Mouse (Mus musculus) lung, embryonic 15.5 days (tissue): Measurements from ENCODE around the gene Mpzl1. TPM values are rescaled to one million over a fixed set of nuclear protein-coding genes. Genes with fewer than 3 reads are reported as not detected.

Experiments
- ATAC-seq: fragments of 200-750 bp; cut with Nextera tagmentation; 2 replicates; pipeline ENCODE4 v1.8.0; 2017; ENCODE audit warnings: moderate number of reproducible peaks, borderline replicate concordance; ENCODE audit not compliant: low FRiP score, low TSS enrichment; ENCODE audit errors: extremely low read depth
- H3K27ac ChIP-seq: fragments of 300-500 bp; sonication (generic); 2 replicates; pipeline ENCODE4 v1.5.1; 2015; ENCODE audit warnings: moderate library complexity, mild to moderate bottlenecking, inconsistent platforms
- H3K27me3 ChIP-seq: fragments of 300-500 bp; sonication (generic); 2 replicates; pipeline ENCODE4 v1.6.1; 2015; ENCODE audit warnings: inconsistent platforms
- H3K36me3 ChIP-seq: fragments of 300-500 bp; sonication (generic); 2 replicates; pipeline ENCODE4 v1.6.1; 2015; ENCODE audit warnings: inconsistent platforms
- H3K4me1 ChIP-seq: fragments of 300-500 bp; sonication (generic); 2 replicates; pipeline ENCODE4 v1.6.1; 2015; ENCODE audit warnings: inconsistent platforms
- H3K4me2 ChIP-seq: fragments of 300-500 bp; sonication (generic); 2 replicates; pipeline ENCODE4 v1.6.1; 2015; ENCODE audit warnings: inconsistent platforms, mild to moderate bottlenecking, moderate library complexity
- H3K4me3 ChIP-seq: fragments of 300-500 bp; sonication (generic); 2 replicates; pipeline ENCODE4 v1.5.1; 2015; ENCODE audit warnings: mild to moderate bottlenecking, inconsistent platforms
- H3K9ac ChIP-seq: fragments of 300-500 bp; sonication (generic); 2 replicates; pipeline ENCODE4 v1.6.1; 2015; ENCODE audit warnings: inconsistent platforms
- H3K9me3 ChIP-seq: fragments of 300-500 bp; sonication (generic); 2 replicates; pipeline ENCODE4 v1.6.1; 2016; ENCODE audit warnings: inconsistent platforms
- WGBS: fragments of 180-500 bp; shearing (Covaris S2); methylation state at CpG from one replicate; pipeline ENCODE4 v1.1.7; 2015; 5-methylcytosine and 5-hydroxymethylcytosine counted together
- polyA plus RNA-seq: library from polyadenylated mRNA; unstranded; fragments of >200 nt; fragmentation: Nextera tagmentation; extraction: Ambion mirVana; gene quantifications from 2 replicates; pipeline ENCODE4 v1.2.1, GENCODE M21; 2015

The Mpzl1 gene
- polyA plus RNA-seq, 1 experiment from 2014 or later, result 193 TPM

DNA sequence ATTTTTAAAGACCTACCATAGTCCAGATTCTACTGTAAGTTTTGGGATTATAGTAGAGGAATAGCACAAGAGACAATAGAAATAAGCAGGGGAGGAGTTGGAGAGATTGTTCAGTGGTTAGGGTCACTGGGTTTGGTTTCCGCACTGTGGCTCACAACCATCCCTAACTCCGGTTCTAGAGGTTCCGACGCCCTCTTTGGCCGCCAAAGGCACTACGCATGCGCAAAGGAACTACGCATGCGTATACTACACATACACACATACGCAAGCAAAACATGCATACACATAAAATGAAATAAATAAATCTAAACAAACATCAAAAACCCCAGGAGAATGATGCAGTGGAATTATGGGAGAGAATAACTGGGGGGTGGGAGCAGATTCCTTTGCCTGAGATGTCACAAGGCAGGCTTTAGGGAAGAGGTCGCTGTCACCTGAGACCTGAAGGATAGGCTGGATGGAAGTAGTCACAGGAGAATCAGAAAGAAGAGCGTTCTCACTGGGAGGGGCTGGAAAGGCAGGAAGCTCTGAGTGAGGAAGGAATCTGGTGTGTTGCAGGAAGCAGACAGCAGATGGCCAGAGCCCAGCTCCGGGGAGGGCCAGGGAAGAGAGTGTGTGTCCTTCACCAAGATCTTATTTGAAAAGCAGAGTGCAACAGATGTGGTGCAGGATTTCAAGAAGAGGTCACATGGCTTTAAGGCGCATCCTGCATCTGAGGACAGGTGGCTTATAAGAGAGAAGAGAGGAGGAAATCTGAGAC is 19.0 kb upstream of the Mpzl1 start:
- H3K4me1 ChIP-seq, result peaks cover 9% of the 10 kb centered on the region; the same call in 1 of the 2 replicates
- no peaks in the 10 kb centered on the region for H3K9me3 ChIP-seq
- no peak overlapping the region; the same call in 1 of the 2 replicates for H3K27ac ChIP-seq
- H3K9ac ChIP-seq, result no peak overlapping the region
- H3K4me3 ChIP-seq, result no peak overlapping the region
- no peak overlapping the region for H3K4me2 ChIP-seq
- 79% methylated on average over 14 of the region's 14 CpGs for WGBS
- H3K27me3 ChIP-seq, result no peaks in the 10 kb centered on the region
- peaks cover 10% of the 10 kb centered on the region; the same call in 1 of the 2 replicates for H3K36me3 ChIP-seq
- ATAC-seq, result peak; percentile 4; the same call in 1 of the 2 replicates

DNA sequence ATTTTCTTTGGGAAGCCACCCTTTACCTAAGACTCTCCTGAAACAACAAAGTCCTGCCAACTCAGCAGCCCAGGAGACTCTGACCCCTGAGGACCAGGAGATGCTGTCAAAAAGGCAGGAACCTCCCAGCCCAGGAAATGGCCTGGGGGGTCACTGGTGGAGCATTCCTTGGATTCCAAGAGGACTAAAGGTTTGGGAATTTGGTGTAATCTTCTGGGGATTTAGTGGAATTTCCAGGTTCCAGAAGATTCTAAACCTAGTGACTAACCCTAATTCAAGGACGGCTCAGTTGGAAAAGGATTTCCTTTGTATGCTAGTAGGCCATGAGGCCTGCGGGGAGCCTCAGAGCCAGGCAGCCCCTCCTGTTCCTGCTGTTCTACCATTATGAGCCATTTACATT is 18.2 kb upstream of the Mpzl1 start:
- H3K27me3 ChIP-seq, result no peaks in the 10 kb centered on the region
- H3K36me3 ChIP-seq, result peaks cover 6% of the 10 kb centered on the region; the same call in 1 of the 2 replicates
- no peak overlapping the region for H3K4me3 ChIP-seq
- H3K9me3 ChIP-seq, result no peaks in the 10 kb centered on the region
- 69% methylated on average over 2 of the region's 2 CpGs for WGBS
- no peak for ATAC-seq
- no peak overlapping the region for H3K27ac ChIP-seq
- H3K9ac ChIP-seq, result no peak overlapping the region
- H3K4me1 ChIP-seq, result peaks cover 9% of the 10 kb centered on the region; the same call in 1 of the 2 replicates
- no peak overlapping the region for H3K4me2 ChIP-seq

DNA sequence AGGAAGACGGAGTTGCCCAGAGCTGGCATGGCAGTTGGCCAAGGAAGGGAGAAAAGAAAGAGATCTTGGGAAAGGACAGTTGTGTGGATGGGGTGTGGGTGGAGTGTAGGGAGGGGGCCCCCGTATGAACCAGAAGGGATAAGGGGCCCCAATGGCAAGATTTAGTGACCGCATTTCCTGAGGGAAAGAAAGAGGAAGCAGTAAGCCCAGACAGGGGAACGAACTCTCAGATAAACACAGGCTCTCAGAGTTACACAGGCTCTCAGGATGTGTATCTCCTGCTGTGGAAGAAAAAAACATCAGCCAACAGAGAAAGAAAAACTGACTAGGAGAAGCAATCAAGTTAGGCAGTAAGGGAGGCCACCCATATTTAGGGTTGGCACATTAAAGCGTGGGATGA is 16.8 kb upstream of the Mpzl1 start:
- 0 out of 2 replicates have a peak overlapping the region, but pooled peaks have one; percentile 15 for H3K27ac ChIP-seq
- no peaks in the 10 kb centered on the region for H3K9me3 ChIP-seq
- H3K27me3 ChIP-seq, result no peaks in the 10 kb centered on the region
- ATAC-seq, result no peak
- no peak overlapping the region for H3K4me2 ChIP-seq
- H3K4me1 ChIP-seq, result peaks cover 9% of the 10 kb centered on the region; the same call in 1 of the 2 replicates
- H3K4me3 ChIP-seq, result no peak overlapping the region
- no peak overlapping the region for H3K9ac ChIP-seq
- WGBS, result 57% methylated on average over 5 of the region's 5 CpGs
- H3K36me3 ChIP-seq, result no peaks in the 10 kb centered on the region

DNA sequence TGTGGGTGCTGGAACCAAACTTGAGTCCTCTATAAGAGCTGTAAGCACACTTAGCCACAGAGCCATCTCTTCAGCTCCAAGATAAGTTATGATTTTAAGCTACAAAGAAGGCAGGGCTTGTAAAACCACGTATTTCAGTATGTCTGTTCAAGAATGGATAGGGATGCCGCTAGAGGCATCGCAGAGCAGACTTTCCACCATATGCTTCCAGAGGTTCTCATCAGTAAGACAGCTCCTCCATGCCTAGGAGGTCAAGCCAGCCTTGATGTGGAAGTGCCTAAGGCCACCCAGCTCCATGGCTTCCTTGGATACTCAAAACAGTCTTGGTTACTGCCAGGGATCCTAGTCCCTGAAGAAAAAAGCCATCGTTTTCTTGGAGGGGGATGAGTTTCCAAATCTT is 10.8 kb upstream of the Mpzl1 start:
- 78% methylated on average over 4 of the region's 4 CpGs for WGBS
- H3K4me3 ChIP-seq, result no peak overlapping the region
- no peaks in the 10 kb centered on the region for H3K36me3 ChIP-seq
- H3K9me3 ChIP-seq, result no peaks in the 10 kb centered on the region
- H3K4me2 ChIP-seq, result no peak overlapping the region
- no peak overlapping the region for H3K9ac ChIP-seq
- H3K27me3 ChIP-seq, result no peaks in the 10 kb centered on the region
- no peak overlapping the region for H3K27ac ChIP-seq
- H3K4me1 ChIP-seq, result peaks cover 14% of the 10 kb centered on the region; the same call in 1 of the 2 replicates
- no peak for ATAC-seq

DNA sequence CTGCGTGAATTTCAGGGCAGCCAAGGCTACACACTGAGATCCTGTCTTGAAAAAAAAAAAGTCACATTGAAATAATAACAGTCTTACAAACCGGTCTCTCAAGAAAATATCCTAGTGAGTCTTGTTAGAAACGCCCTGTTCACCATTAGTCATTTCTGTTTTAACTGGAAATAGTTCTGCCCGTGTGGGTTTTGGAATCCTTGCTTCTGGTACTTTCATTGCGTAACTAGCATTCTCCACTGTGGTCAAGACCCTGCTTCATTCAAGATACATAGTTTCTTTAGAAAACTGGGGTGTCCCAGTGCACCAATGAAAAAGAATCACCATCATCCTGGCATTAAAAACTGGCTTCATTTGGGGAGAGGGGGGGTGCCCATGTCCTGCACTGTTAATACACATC is 9.4 kb upstream of the Mpzl1 start:
- Histone ChIP-seq H3K4me2 (no peak overlapping the region), H3K9ac (no peak overlapping the region), H3K36me3 (no peaks in the 10 kb centered on the region), H3K9me3 (no peaks in the 10 kb centered on the region), H3K27ac (no peak overlapping the region), H3K4me1 (peaks cover 22% of the 10 kb centered on the region), H3K4me3 (no peak overlapping the region), H3K27me3 (no peaks in the 10 kb centered on the region)
- 50% methylated on average over 5 of the region's 5 CpGs for WGBS
- no peak for ATAC-seq

DNA sequence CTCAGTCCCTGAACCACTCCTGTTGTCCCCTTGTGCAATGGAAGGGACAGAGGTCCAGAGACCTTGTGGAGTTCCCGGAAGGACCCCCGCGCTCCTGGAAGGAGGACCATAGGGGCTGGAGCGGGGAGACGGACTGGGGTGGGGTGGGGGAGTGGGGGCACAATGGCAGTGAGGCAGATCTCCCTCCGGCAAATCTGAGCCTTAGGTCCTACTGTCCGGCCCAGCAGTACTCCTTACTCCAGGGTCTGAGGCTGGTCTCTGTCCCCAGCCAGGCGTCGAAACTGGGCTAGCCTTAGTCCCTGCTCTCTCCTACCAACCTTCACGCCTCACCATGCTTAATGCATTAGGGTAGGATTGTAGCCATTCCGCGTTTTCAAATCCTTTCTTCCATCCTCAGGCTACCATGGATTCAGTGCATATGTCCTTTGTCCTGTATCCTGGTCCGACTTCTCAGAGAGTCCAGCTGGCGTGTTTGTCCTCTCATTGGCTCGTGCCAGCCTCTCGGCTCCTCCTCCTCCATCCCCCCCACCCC is 8.5 kb upstream of the Mpzl1 start:
- peak overlapping the region; percentile 97 for H3K27ac ChIP-seq
- no peaks in the 10 kb centered on the region for H3K9me3 ChIP-seq
- WGBS, result under 1% methylated on average over 16 of the region's 16 CpGs
- ATAC-seq, result peak; percentile 75
- peak overlapping the region; percentile 90 for H3K9ac ChIP-seq
- H3K4me1 ChIP-seq, result peaks cover 22% of the 10 kb centered on the region
- H3K36me3 ChIP-seq, result no peaks in the 10 kb centered on the region
- no peaks in the 10 kb centered on the region for H3K27me3 ChIP-seq
- H3K4me3 ChIP-seq, result peak overlapping the region; percentile 84
- H3K4me2 ChIP-seq, result peak overlapping the region; percentile 61

DNA sequence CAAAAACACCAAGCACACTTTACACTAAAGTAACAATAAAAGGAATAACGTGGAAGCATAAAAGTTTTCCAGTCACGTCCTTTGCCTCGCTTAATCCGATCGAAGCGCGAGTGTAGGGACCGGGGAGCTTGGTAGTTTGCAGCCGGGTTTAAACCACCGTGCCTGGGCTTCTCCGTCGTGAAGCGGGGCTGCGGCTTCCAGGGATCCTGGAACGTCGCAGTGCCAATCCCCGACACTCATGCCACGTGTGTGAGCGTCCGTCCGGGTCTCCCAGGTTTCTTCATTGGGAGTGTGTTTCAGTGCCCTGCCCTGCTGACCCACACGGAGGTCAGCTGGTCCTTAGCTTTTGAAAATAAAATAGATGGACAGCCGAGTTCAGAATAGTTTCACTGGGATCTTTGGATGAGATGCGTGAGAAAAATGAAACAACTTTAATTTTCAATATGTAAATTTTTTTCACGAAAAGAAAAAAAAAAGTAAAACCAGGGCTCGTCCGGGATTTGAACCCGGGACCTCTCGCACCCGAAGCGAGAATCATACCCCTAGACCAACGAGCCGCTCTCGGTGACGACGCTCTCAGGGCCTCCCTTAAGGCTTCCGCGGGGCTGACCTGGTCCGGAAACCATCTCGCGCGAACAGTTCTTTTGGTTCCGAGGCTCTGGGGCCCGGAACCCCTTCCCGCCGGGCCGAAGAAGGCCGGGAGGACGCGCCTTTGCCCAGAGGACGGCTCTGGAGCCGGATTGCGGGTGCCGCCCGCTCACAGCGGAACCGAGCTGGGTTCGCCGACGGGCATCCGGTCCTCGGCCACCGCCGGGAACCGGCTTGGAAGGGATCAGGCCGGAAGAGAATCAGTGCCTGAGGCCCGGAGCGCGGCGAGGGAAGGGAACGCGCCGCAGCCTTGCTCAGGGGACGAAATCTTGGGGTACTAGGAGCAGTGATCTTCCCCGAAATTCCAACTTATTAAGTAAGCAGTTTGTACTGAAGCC is 7.7 kb upstream of the Mpzl1 start:
- under 1% methylated on average over 75 of the region's 75 CpGs for WGBS
- Histone ChIP-seq H3K27me3 (no peaks in the 10 kb centered on the region), H3K36me3 (no peaks in the 10 kb centered on the region), H3K4me1 (peaks cover 22% of the 10 kb centered on the region), H3K27ac (peak overlapping the region; percentile 97), H3K9me3 (no peaks in the 10 kb centered on the region), H3K9ac (peak overlapping the region; percentile 90), H3K4me2 (peak overlapping the region; percentile 61), H3K4me3 (peak overlapping the region; percentile 84)
- peak; percentile 79 for ATAC-seq

DNA sequence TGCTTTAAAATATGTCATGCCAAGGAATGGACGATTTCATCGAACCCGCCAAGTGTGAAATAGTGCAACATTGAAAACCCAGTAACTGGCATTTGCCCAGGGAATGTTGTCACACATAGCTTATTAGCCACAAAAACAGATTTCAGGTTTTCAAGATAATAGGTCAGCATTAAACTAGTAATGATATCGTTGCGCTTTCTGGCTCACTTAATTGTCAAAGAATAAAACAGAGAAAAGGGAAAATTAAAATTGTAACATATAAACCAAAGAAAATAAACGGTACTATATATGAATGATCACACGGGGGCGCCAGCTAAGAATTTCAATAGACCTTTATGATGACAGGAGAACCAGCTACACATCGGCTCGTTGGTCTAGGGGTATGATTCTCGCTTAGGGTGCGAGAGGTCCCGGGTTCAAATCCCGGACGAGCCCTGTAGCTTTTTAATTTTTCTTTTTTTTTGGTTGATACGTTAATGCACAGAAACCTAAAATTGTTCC is 7.0 kb upstream of the Mpzl1 start:
- no peaks in the 10 kb centered on the region for H3K27me3 ChIP-seq
- 0 out of 2 replicates have a peak overlapping the region, but pooled peaks have one; percentile 26 for H3K27ac ChIP-seq
- H3K9ac ChIP-seq, result peak overlapping the region; percentile 64; the same call in 1 of the 2 replicates
- WGBS, result 4% methylated on average over 16 of the region's 16 CpGs
- H3K4me2 ChIP-seq, result peak overlapping the region; percentile 61
- no peaks in the 10 kb centered on the region for H3K9me3 ChIP-seq
- ATAC-seq, result peak; percentile 71
- H3K36me3 ChIP-seq, result no peaks in the 10 kb centered on the region
- peaks cover 22% of the 10 kb centered on the region for H3K4me1 ChIP-seq
- peak overlapping the region; percentile 84 for H3K4me3 ChIP-seq

DNA sequence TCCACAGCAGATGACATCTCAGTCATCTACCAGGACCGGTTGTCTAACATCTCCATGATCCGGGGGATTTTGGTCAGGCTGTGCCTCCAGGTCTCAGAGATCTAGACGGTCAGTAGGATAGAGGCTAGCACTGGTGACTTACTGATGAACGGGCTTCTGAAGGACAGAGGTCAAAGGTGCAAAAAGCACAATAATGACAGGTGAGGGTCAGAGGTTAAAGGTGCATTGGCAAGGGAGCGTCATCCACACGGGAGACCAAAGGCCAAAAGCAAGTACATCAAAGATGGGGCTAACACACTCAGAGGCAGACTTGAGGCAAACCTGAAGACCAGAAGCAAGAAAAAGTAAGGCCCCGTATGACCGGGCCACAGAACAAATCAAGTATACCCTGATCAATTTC is 2.0 kb upstream of the Mpzl1 start:
- WGBS, result 73% methylated on average over 8 of the region's 8 CpGs
- Histone ChIP-seq H3K9me3 (no peaks in the 10 kb centered on the region), H3K27ac (no peak overlapping the region), H3K27me3 (no peaks in the 10 kb centered on the region), H3K36me3 (no peaks in the 10 kb centered on the region), H3K4me3 (no peak overlapping the region), H3K9ac (no peak overlapping the region), H3K4me2 (no peak overlapping the region), H3K4me1 (peaks cover 45% of the 10 kb centered on the region)
- ATAC-seq, result no peak

DNA sequence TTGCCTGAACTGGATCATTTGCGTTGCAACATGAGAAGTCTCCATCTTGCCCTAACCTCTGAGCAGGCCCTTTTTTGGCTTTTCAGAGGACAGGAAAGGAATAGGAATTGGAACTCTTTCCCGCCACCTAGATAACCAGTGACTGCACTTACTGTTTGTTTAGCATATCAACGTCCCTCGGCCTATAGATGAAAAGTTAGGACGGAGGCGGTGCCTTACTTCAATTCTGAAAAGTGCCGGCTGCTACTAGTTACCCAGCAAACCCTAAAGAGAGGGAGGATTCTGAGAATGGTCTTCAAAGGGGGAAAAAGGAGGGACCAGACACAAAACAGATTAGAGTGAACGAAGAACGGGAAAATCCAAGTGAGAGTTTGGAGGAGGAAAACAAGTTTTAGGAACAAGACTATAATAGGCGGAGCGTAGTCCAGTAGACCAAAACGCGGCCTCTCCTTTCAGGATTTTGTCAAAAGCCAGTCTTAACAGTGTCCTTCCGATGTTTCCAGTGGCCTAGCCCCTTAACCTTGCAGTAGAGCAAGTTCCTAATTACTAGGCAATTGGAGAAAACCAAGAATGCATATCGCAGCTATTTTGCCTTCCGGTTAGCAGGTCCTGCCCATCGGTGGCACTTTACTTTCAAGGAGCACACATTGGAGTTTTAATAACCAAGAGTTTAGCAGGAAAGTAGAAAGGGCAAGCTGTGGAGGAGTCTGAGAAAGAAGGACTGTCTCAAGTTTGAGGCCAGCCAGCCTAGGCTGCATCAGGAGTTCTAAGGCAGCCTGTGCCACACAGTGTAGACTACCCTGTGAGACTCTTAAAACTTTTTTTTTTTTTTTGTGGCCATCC is 938 bp upstream of the Mpzl1 start:
- Histone ChIP-seq H3K4me2 (peak overlapping the region; percentile 81), H3K27me3 (no peaks in the 10 kb centered on the region), H3K27ac (peak overlapping the region; percentile 99), H3K4me3 (peak overlapping the region; percentile 86), H3K36me3 (no peaks in the 10 kb centered on the region), H3K9me3 (no peaks in the 10 kb centered on the region), H3K4me1 (peaks cover 49% of the 10 kb centered on the region), H3K9ac (peak overlapping the region; percentile 86; the same call in 1 of the 2 replicates)
- peak; percentile 9; the same call in 1 of the 2 replicates for ATAC-seq
- WGBS, result 23% methylated on average over 17 of the region's 17 CpGs

DNA sequence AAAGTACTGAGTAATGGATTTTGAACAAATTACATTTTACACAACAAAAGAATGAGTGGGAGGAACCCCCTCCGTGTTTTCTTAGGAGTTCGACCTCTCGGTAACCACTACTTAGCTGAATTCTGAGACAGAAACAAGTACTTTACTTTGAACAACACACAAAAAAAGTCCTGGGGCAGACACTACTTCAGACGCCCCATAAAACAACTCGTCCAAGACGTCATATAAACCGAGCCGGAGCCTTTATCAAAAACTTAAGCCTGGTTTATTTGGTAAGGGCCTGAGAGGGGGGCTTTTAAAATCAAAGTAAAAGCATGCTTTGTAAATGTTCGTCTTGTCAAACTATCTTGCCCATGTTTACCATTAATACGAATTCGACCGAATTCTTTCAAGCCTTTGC is 993 bp downstream of the Mpzl1 start:
- WGBS, result under 1% methylated on average over 12 of the region's 12 CpGs
- ATAC-seq, result no peak
- H3K4me2 ChIP-seq, result peak overlapping the region; percentile 81
- H3K27ac ChIP-seq, result peak overlapping the region; percentile 99
- H3K36me3 ChIP-seq, result no peaks in the 10 kb centered on the region
- peak overlapping the region; percentile 86 for H3K4me3 ChIP-seq
- H3K9me3 ChIP-seq, result no peaks in the 10 kb centered on the region
- peak overlapping the region; percentile 86 for H3K9ac ChIP-seq
- peaks cover 51% of the 10 kb centered on the region for H3K4me1 ChIP-seq
- H3K27me3 ChIP-seq, result no peaks in the 10 kb centered on the region
